Mouse (Mus musculus): ENCODE measurements around the gene Qdpr. TPM values are rescaled to one million over a fixed set of nuclear protein-coding genes. Genes with fewer than 3 reads are reported as not detected.
"Not testable (repeated sequence)": the region's sequence is repeated elsewhere in the genome, so short reads cannot be mapped to it uniquely, and the experiment has no call there.

Gene Qdpr
- total RNA-seq, 2 experiments from 2014 or later = 72.7 to 81.2 TPM

- no peak for DNase-seq
Measured at GRCm38 (mm10) chr5:45449206-45449605, 830 bp downstream of the Qdpr start.

GRCm38 (mm10) chr5:45448676-45449075 lies 1.4 kb downstream of the Qdpr start:
- peak; percentile 27 for DNase-seq

- DNase-seq = no peak
Measured at GRCm38 (mm10) chr5:45444130-45444832, 5.8 kb downstream of the Qdpr start.

- DNase-seq = no peak
Measured at GRCm38 (mm10) chr5:45441745-45442144, 8.3 kb downstream of the Qdpr start.

GRCm38 (mm10) chr5:45441124-45441523 lies 8.9 kb downstream of the Qdpr start:
- no peak for DNase-seq

- no peak for DNase-seq
Measured at GRCm38 (mm10) chr5:45438301-45438700, 11.7 kb downstream of the Qdpr start.

- DNase-seq = no peak
Measured at GRCm38 (mm10) chr5:45437826-45438225, 12.2 kb downstream of the Qdpr start.

- no peak for DNase-seq
Measured at GRCm38 (mm10) chr5:45435967-45436950, 13.8 kb downstream of the Qdpr start.

GRCm38 (mm10) chr5:45427891-45428290 lies 22.1 kb downstream of the Qdpr start:
- no peak for DNase-seq

GRCm38 (mm10) chr5:45426416-45427034 lies 23.5 kb downstream of the Qdpr start:
- DNase-seq = no peak

- DNase-seq = not testable (repeated sequence)
Measured at GRCm38 (mm10) chr5:45425771-45426170, 24.3 kb downstream of the Qdpr start.

GRCm38 (mm10) chr5:45424021-45424886 lies 25.8 kb downstream of the Qdpr start:
- peak; percentile 69 for DNase-seq

- DNase-seq = no peak
Measured at GRCm38 (mm10) chr5:45421881-45422844, 27.9 kb downstream of the Qdpr start.

GRCm38 (mm10) chr5:45419841-45420638 lies 30.0 kb downstream of the Qdpr start:
- DNase-seq = peak; percentile 14

- DNase-seq = no peak
Measured at GRCm38 (mm10) chr5:45417859-45418443, 32.1 kb downstream of the Qdpr start.

GRCm38 (mm10) chr5:45416478-45416877 lies 33.6 kb downstream of the Qdpr start:
- no peak for DNase-seq

GRCm38 (mm10) chr5:45406129-45406528 lies 43.9 kb downstream of the Qdpr start:
- no peak for DNase-seq

- DNase-seq = peak; percentile 79
Measured at GRCm38 (mm10) chr5:45402632-45403031, 47.4 kb downstream of the Qdpr start.

GRCm38 (mm10) chr5:45384034-45384812 lies 65.8 kb downstream of the Qdpr start:
- no peak for DNase-seq
